Mouse (Mus musculus) erythroblast, embryonic 14.5 days (primary cell): ENCODE measurements around the gene F2.

Experiments
- GATA1 ChIP-seq: IDR thresholded peaks from 2 replicates; pipeline ENCODE4 v1.6.1; 2012; ENCODE audit warnings: low read length, inconsistent platforms, mixed read lengths
- TAL1 ChIP-seq: IDR thresholded peaks from 3 replicates; pipeline ENCODE4 v1.6.1; 2012; ENCODE audit warnings: low read length, inconsistent platforms, mixed read lengths

GRCm38 (mm10) chr2:91586242-91586641, 50.0 kb downstream of the F2 start:
- TF ChIP-seq GATA1 (no peak), TAL1 (no peak)
